Mouse (Mus musculus) G1E (cell line): ENCODE results near the gene Olfr1054.
"Not testable (repeated sequence)": the region's sequence is repeated elsewhere in the genome, so short reads cannot be mapped to it uniquely, and the experiment has no call there.

Experiments used
- CTCF ChIP-seq: IDR thresholded peaks from 2 replicates; pipeline ENCODE4 v1.5.1; 2012; ENCODE audit warnings: low read depth, low read length, inconsistent platforms, mixed read lengths
- GATA1 ChIP-seq: IDR thresholded peaks from 2 replicates; pipeline ENCODE4 v1.6.1; 2012; ENCODE audit warnings: borderline replicate concordance, low read length, inconsistent platforms, mixed read lengths
- GATA2 ChIP-seq: IDR thresholded peaks from 2 replicates; pipeline ENCODE4 v1.6.1; 2012; ENCODE audit warnings: low read depth, low read length, inconsistent platforms, borderline replicate concordance
- POLR2AphosphoS5 ChIP-seq: IDR thresholded peaks from 2 replicates; pipeline ENCODE4 v1.6.1; 2012; ENCODE audit warnings: low read depth, low read length, inconsistent platforms; ENCODE audit not compliant: insufficient replicate concordance
- TAL1 ChIP-seq: conservative IDR thresholded peaks from 2 replicates; pipeline ENCODE4 v1.6.1; 2012; ENCODE audit warnings: low read depth, low read length, inconsistent platforms, mixed read lengths

GRCm38 (mm10) chr2:86351751-86352150, 16.5 kb upstream of the Olfr1054 start:
- TF ChIP-seq CTCF, TAL1, GATA1, POLR2AphosphoS5, GATA2: not testable (repeated sequence)
